Mouse (Mus musculus) cerebellum, adult (tissue): ENCODE data around the gene Slc7a6.
A peak's percentile ranks its signal among the peaks of the same experiment; 100 is the strongest.
"Not testable (repeated sequence)": the region's sequence is repeated elsewhere in the genome, so short reads cannot be mapped to it uniquely, and the experiment has no call there.

ENCODE experiments used
- ATAC-seq: cut with Nextera tagmentation; 2 replicates; pipeline ENCODE4 v1.9.2; 2017; ENCODE audit warnings: mild to moderate bottlenecking, moderate library complexity, mixed read lengths; ENCODE audit not compliant: insufficient number of reproducible peaks, low FRiP score, low TSS enrichment

The Slc7a6 gene

GRCm38 (mm10) chr8:106177594-106177993 is 8.9 kb downstream of the Slc7a6 start:
- no peak for ATAC-seq

DNA sequence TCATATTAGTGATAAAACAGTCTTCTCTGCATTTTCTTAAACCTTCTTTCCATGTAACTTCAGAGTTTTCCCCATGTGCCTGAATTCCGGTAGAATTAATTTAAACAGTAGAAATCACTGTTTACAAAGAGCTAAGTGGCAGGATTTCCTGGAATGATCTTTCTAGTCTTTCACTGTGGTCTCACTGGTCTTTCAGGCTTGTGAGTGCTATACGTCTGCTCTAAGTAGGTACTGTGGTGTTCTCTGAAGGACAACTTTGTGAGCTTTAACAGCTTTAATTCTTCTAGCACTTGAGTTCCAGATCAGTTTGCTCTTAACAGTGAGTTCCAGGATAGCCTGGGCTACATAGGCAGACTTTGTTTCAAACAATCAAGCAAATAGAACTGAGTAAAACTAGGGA is 9.8 kb downstream of the Slc7a6 start:
- no peak for ATAC-seq

DNA sequence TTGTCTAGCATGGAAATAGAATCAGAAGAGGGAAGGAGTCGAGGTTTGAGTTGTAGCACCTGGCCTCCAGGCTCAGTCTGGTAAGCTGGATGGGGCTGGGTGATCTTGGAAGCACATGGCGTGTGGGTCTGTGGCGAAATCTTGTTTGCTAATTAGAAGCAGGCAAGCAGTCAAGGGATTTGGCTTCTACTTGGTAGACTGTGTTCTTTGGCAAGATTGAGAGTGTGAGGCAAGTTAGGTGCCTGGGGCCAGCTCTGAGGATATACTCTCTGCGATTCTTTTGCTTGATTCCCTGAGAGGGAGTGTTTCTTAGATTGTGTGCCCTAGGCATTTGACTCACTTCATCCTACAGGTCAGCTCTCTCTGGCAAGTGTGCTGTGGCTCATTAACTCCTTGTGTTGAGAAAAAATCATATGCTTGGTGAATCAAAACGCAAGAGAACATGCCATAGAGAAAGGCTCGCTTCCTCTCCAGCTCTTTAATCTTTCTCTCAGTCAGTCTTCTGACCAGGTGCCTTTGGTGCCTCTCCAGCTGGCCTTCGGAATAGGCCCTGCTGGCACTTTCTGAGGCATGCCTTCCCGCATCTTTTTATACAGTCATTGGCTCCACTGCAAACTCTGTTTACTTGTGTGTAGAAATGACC is 17.1 kb downstream of the Slc7a6 start:
- no peak for ATAC-seq

DNA sequence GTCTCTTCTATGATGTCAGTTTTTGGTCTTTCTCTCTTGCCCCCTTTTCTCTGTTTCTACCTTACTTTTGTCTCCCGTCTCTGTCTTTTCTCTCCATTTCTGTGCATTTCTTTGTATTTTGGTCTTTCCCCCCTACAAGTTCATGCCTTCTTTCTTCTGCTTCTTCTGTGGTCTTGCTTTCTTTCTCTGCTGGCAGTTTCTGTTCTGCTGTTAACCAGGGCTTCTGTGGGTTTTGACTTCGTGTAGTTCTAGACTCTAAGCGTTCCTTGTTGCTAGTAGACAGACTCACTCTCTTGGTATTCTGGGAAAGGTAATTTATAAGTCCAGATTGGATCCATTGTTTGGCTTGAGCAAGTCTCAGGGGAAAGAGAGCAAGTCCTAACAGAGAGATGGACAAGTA is 17.7 kb downstream of the Slc7a6 start:
- no peak for ATAC-seq

DNA sequence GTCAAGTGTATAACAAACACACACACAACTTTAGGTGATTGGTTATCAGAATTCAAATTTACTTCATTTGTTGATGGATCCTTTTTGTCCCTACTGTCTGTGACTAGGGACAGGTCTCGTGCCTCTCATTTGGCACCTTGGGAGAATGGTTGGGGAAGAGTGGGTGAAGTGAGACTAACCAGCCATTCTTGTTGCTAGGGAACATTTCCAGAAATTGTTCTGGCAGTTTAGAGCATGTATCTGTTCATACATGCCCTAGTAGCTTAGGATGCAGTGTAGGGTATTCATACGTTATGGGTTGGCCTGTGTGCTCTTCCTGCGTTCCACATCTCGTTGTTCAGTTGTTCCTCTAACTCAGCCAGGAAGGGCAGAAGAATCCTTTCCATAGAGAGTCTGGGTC is 20.5 kb downstream of the Slc7a6 start:
- ATAC-seq: no peak

GRCm38 (mm10) chr8:106191639-106192038 is 23.0 kb downstream of the Slc7a6 start:
- no peak for ATAC-seq

- no peak for ATAC-seq
These were observed 24.5 kb downstream of the Slc7a6 start for GRCm38 (mm10) chr8:106193162-106193561.

GRCm38 (mm10) chr8:106194062-106194461 is 25.4 kb downstream of the Slc7a6 start:
- no peak for ATAC-seq

DNA sequence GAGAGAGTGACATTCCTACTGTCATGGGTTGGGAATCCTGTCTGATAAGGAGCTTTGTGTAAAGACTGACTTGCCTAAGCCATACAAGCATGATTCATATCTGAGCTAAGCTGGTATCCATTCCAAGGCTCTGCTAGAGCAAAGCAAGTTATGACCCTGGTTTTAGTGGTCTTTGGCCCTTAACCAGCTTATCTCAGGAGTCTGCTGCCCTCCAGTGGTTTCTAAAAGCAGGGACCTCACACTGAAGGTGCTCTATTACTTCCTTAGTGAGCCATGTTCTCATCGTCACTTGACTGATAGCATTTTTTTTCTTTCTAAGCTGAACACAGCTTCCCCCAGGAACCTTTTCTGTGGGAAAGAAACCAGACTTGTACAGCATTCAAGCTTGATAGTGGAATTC is 30.1 kb downstream of the Slc7a6 start:
- ATAC-seq: no peak

DNA sequence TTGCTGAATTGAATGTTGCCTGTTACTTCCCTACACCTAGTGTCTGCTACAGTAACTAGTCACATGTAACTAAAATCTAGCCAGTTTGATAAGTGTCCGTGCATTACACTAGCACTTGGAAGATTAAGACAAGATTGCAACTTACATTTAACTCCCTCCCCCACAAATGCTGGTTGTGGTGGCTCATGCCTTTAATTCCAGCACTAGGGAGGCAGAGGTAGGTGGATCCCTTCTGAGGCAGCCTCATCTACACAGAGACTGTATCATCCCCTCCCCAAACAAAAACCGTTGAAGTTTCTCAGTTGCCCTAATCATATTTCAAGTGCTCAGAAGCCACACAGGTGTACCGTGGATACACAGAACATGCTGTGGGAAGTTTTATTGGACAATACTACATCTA is 30.9 kb downstream of the Slc7a6 start:
- ATAC-seq: not testable (repeated sequence)

DNA sequence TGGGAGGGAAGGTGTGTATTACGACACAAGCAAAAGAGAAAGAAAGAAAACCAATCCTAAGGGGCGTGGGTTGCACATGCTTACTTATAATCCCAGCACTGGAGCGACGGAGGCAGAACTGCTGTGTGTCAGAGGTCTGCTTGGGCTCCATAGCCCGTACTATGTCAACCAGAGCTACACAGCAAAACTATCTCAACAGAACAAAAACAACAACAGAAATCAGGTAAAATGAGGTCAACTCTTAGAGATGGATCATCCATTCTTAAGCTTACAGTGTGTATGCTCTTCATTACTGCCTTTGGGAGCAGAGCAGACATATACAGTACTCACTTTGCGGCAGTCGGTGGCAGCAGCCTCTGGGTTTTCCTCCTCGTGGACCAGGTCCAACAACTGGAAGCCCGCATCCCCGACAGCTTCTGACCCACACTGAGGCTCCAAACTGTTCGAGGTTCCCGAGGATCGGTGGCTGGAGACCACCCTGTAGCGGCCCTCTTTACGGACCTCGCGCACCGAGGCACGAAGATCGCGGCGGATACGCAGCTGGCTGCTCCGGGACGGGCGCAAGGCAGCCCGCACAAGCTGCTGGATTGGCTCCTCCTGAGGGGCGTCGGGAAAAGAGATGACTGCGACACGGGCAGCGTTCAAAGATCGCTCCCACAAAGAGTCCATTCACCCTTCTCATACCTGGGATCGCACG is 41.5 kb downstream of the Slc7a6 start:
- peak; percentile 18; the same call in 1 of the 2 replicates for ATAC-seq

DNA sequence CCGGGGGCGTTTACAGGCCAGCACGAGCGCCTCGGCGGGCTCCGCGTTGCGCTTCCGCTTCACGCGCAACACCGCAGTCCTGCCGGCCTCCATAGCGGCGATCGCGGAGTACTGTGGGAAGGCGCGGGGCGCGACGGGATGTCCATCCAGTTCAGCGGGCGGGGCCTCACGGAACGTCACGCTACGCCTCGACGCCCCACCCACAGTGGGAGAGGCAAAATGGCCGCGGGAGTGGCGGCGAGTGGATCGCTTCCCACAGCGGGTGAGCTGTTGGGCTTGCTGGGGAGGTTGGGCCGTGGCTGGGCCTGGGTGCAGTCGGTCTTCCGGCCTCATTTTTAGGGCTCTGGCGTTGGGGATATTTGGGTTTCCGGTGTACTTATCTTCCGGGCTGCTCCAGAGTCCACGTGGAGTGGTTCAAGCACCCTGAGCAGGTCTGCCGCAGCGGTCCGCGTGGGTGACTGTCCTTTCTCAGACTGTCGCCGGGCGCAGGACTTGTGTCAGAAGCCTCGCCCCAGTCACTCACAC is 42.2 kb downstream of the Slc7a6 start, which contains the start of the genes Slc7a6os and Prmt7:
Gene Slc7a6os (minus strand): TSS at position 115 of the 525 bp plus-strand sequence.
Gene Prmt7 (plus strand): TSS at position 116 of the 525 bp plus-strand sequence.
- ATAC-seq: peak; percentile 96

GRCm38 (mm10) chr8:106211421-106211820 is 42.8 kb downstream of the Slc7a6 start:
- ATAC-seq: no peak

- ATAC-seq: no peak
These were observed 45.3 kb downstream of the Slc7a6 start for GRCm38 (mm10) chr8:106213959-106214358.

DNA sequence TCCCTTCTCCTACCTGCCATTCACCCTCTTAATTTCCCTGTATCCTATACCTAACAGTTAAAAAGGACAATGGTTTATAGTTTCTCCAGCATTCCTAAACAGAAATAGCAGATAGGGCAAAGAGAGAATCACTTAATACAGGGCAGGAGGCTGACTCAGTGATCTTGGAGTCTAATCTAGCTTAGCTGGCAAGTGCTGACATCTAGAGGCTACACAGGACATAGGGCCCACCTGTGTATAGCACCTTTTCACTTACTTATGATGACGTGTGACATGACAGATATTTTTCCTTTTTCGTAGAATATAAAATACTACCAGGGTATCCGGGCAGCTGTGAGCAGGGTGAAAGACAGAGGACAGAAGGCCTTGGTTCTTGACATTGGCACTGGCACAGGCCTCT is 51.0 kb downstream of the Slc7a6 start:
- ATAC-seq: no peak

GRCm38 (mm10) chr8:106226589-106226988 is 57.9 kb downstream of the Slc7a6 start:
- peak; percentile 45; the same call in 1 of the 2 replicates for ATAC-seq

GRCm38 (mm10) chr8:106231536-106231935 is 62.9 kb downstream of the Slc7a6 start:
- no peak for ATAC-seq

- ATAC-seq: no peak
These were observed 64.1 kb downstream of the Slc7a6 start for GRCm38 (mm10) chr8:106232751-106233150.

DNA sequence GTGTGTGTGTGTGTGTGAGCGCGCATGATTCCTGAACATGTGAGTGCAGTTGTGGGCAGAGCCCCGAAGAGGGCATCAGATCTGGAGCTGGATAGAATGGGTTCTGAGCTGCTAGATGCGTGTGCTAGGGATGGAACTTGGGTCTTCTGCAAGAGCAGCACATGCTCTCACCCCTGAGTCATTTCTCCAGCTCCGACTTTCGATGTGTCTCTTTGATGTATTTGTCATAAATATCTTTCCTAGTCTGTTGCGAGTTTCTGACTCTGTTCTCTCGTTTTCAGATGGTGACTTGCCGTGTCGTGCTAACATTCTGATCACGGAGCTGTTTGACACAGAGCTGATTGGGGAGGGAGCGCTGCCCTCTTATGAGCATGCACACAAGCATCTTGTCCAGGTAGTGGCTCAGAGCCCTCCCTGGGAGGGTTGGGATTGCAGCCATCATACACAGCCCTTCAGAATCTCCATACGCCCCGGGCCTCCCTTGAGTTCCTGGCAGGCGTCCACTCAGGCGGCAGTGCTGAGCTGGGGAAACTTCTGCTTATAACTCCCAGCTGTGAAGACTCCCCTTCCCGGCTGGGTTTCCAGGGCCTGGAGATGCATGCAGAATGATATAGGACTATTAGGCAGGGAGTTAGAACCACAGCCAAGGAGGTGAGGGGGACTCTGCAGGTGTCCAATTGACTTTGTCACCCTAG is 66.1 kb downstream of the Slc7a6 start:
- ATAC-seq: no peak

DNA sequence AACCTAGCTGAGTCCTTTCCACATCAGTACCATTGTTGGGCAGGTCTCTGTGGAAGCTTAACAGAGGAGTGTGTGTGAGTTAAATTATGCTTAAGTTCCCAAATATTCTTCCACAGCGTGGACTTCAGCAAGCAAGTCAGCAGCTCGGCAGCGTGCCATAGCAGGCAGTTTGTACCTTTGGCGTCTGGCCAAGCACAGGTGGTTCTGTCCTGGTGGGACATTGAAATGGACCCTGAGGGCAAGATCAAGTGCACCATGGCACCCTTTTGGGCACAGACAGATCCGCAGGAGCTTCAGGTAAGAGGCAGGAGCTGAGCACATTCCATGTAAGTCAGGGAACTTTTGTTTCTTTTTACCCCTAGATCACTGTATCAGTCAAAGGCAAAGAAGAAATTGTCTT is 68.4 kb downstream of the Slc7a6 start:
- no peak for ATAC-seq
